Mouse (Mus musculus) frontal cortex, postnatal 14 days (tissue): ENCODE results near the gene Gnat1.

Experiments used
- DNase-seq, 2 experiments: peaks; one replicate each; pipeline ENCODE4 v3.0.0; 2022; ENCODE audit warnings: low spot score in 2 of 2

Gene Gnat1

GRCm38 (mm10) chr9:107675671-107676301 is 3.7 kb downstream of the Gnat1 start:
- DNase-seq: peak in 1 of 2 experiments; percentile 69

- DNase-seq: no peak
These were observed 4.7 kb downstream of the Gnat1 start for GRCm38 (mm10) chr9:107674609-107675429.

- DNase-seq: no peak
These were observed 9.3 kb downstream of the Gnat1 start for GRCm38 (mm10) chr9:107670259-107670658.

GRCm38 (mm10) chr9:107669480-107669945 is 10.0 kb downstream of the Gnat1 start, which contains the start of gene Slc38a3:
TSS of gene Slc38a3 (minus strand) at chr9:107669530.
- DNase-seq: no peak

GRCm38 (mm10) chr9:107668916-107669315 is 10.6 kb downstream of the Gnat1 start:
- no peak for DNase-seq

- DNase-seq: no peak
These were observed 11.5 kb downstream of the Gnat1 start for GRCm38 (mm10) chr9:107668011-107668410.

GRCm38 (mm10) chr9:107667219-107667618 is 12.3 kb downstream of the Gnat1 start:
- DNase-seq: peak in 1 of 2 experiments; percentile 39

GRCm38 (mm10) chr9:107666751-107667205 is 12.7 kb downstream of the Gnat1 start:
- DNase-seq: no peak

- no peak for DNase-seq
These were observed 14.2 kb downstream of the Gnat1 start for GRCm38 (mm10) chr9:107665308-107665707.

- DNase-seq: no peak
These were observed 16.0 kb downstream of the Gnat1 start for GRCm38 (mm10) chr9:107663525-107663924.

GRCm38 (mm10) chr9:107662342-107662741 is 17.2 kb downstream of the Gnat1 start:
- DNase-seq: no peak

- DNase-seq: no peak
These were observed 18.7 kb downstream of the Gnat1 start for GRCm38 (mm10) chr9:107660777-107661176.

- DNase-seq: no peak
These were observed 19.6 kb downstream of the Gnat1 start for GRCm38 (mm10) chr9:107659961-107660360.

GRCm38 (mm10) chr9:107659551-107659950 is 20.0 kb downstream of the Gnat1 start:
- DNase-seq: peak; percentile 48 to 69

GRCm38 (mm10) chr9:107658096-107658495 is 21.4 kb downstream of the Gnat1 start:
- DNase-seq: no peak

GRCm38 (mm10) chr9:107657144-107657543 is 22.4 kb downstream of the Gnat1 start:
- no peak for DNase-seq

GRCm38 (mm10) chr9:107654585-107654984 is 24.9 kb downstream of the Gnat1 start:
- DNase-seq: no peak

- no peak for DNase-seq
These were observed 26.0 kb downstream of the Gnat1 start for GRCm38 (mm10) chr9:107653474-107653873.

GRCm38 (mm10) chr9:107650708-107651481 is 28.6 kb downstream of the Gnat1 start:
- DNase-seq: no peak

- DNase-seq: no peak
These were observed 29.3 kb downstream of the Gnat1 start for GRCm38 (mm10) chr9:107650225-107650624.

GRCm38 (mm10) chr9:107648767-107649166 is 30.7 kb downstream of the Gnat1 start:
- DNase-seq: no peak

- DNase-seq: no peak
These were observed 32.5 kb downstream of the Gnat1 start for GRCm38 (mm10) chr9:107646975-107647374.
